Mouse (Mus musculus): ENCODE results near the gene Cybrd1. TPM values are rescaled to one million over a fixed set of nuclear protein-coding genes. Genes with fewer than 3 reads are reported as not detected.

Cybrd1 gene
- polyA plus RNA-seq, 1 experiment from 2014 or later = 0.60 TPM

DNA sequence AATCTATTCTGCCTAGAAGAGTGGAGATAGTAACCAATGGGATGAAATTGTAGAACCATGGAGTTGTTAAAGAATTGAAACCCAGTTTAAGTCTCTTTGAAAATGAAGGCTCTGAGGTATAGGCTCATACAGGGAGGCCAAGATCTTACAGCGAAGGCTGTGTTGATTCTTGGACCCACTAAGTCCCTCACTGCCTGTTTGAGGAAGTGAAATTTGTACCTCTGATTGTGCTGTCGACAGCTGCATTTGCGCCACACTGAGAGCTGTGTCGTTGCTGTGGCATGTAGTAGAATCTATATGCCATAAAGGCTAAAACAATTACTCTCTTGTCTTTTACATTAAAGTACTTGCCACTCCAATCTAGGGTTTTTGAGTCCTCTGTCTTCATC, 14.4 kb upstream of the Cybrd1 start:
- no peak overlapping the region for H3K9ac ChIP-seq
- ATAC-seq (ENCODE audit: low read depth) (no peak), DNase-seq (no peak)

GRCm38 (mm10) chr2:71104696-71105095, 13.0 kb upstream of the Cybrd1 start:
- no peaks in the 10 kb centered on the region for H3K4me1 ChIP-seq (replicated peaks)
- no peak overlapping the region for H3K4me3 ChIP-seq (replicated peaks)
- 0 out of 2 replicates have a peak, but pooled peaks cover 5% of the 10 kb centered on the region for H3K36me3 ChIP-seq
- no peak overlapping the region for H3K4me2 ChIP-seq
- ATAC-seq (ENCODE audit: low read depth) = no peak
- H3K9ac ChIP-seq = no peak overlapping the region
- no peak for DNase-seq
- WGBS (ENCODE audit: insufficient replicate concordance) = 48% methylated on average over 3 of the region's 3 CpGs
- no peaks in the 10 kb centered on the region for H3K27me3 ChIP-seq
- no peaks in the 10 kb centered on the region for H3K9me3 ChIP-seq (replicated peaks)
- no peak overlapping the region for H3K27ac ChIP-seq

More for the DNA sequence above, 14.4 kb upstream of the Cybrd1 start:
- Histone ChIP-seq H3K4me1 (replicated peaks) (no peaks in the 10 kb centered on the region), H3K27me3 (no peaks in the 10 kb centered on the region), H3K9me3 (replicated peaks) (no peaks in the 10 kb centered on the region), H3K4me2 (no peak overlapping the region), H3K4me3 (replicated peaks) (no peak overlapping the region), H3K36me3 (0 out of 2 replicates have a peak, but pooled peaks cover 5% of the 10 kb centered on the region), H3K27ac (no peak overlapping the region)
- WGBS (ENCODE audit: insufficient replicate concordance) = 59% methylated on average over 4 of the region's 4 CpGs

- Histone ChIP-seq H3K9ac (no peak overlapping the region), H3K9me3 (replicated peaks) (no peaks in the 10 kb centered on the region), H3K4me1 (replicated peaks) (no peaks in the 10 kb centered on the region), H3K36me3 (0 out of 2 replicates have a peak, but pooled peaks cover under 1% of the 10 kb centered on the region), H3K4me2 (no peak overlapping the region), H3K27me3 (no peaks in the 10 kb centered on the region), H3K4me3 (replicated peaks) (no peak overlapping the region), H3K27ac (no peak overlapping the region)
- 63% methylated on average over 14 of the region's 14 CpGs for WGBS (ENCODE audit: insufficient replicate concordance)
- ATAC-seq (ENCODE audit: low read depth) = no peak
- DNase-seq = no peak
Observed at GRCm38 (mm10) chr2:71105469-71106215, 12.1 kb upstream of the Cybrd1 start.

GRCm38 (mm10) chr2:71107225-71107624, 10.5 kb upstream of the Cybrd1 start:
- WGBS (ENCODE audit: insufficient replicate concordance) = 53% methylated on average over 2 of the region's 2 CpGs

DNA sequence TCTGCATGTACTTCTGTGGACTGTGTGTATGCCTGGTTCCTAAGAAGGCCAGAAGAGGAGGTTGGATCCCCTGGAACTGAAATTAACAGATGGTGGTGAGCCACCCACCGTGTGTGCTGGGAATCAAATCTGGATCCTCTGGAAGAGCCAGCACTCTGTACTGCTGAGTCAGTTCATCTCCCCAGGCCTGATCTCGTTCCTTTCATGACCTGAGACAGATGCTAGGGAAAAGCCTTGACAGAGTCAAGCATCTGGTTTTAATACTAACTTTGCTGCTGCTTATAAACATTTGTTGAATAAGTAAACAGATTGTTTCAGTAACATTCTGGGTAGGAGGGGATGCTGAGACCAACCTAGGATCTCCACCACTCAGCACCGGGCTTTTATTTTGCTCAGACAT, 9.2 kb upstream of the Cybrd1 start:
- Histone ChIP-seq H3K4me2 (no peak overlapping the region), H3K4me3 (replicated peaks) (no peak overlapping the region), H3K4me1 (replicated peaks) (no peaks in the 10 kb centered on the region), H3K27ac (no peak overlapping the region), H3K9ac (no peak overlapping the region), H3K9me3 (replicated peaks) (no peaks in the 10 kb centered on the region), H3K27me3 (no peaks in the 10 kb centered on the region), H3K36me3 (no peaks in the 10 kb centered on the region)
- no peak for DNase-seq
- WGBS (ENCODE audit: insufficient replicate concordance) = 64% methylated on average over 3 of the region's 3 CpGs
- ATAC-seq (ENCODE audit: low read depth) = no peak

More at GRCm38 (mm10) chr2:71107225-71107624, 10.5 kb upstream of the Cybrd1 start:
- Histone ChIP-seq H3K4me1 (replicated peaks) (no peaks in the 10 kb centered on the region), H3K36me3 (no peaks in the 10 kb centered on the region), H3K4me3 (replicated peaks) (no peak overlapping the region), H3K27me3 (no peaks in the 10 kb centered on the region), H3K27ac (no peak overlapping the region), H3K9ac (no peak overlapping the region), H3K9me3 (replicated peaks) (no peaks in the 10 kb centered on the region), H3K4me2 (no peak overlapping the region)
- no peak for DNase-seq
- ATAC-seq (ENCODE audit: low read depth) = no peak

DNA sequence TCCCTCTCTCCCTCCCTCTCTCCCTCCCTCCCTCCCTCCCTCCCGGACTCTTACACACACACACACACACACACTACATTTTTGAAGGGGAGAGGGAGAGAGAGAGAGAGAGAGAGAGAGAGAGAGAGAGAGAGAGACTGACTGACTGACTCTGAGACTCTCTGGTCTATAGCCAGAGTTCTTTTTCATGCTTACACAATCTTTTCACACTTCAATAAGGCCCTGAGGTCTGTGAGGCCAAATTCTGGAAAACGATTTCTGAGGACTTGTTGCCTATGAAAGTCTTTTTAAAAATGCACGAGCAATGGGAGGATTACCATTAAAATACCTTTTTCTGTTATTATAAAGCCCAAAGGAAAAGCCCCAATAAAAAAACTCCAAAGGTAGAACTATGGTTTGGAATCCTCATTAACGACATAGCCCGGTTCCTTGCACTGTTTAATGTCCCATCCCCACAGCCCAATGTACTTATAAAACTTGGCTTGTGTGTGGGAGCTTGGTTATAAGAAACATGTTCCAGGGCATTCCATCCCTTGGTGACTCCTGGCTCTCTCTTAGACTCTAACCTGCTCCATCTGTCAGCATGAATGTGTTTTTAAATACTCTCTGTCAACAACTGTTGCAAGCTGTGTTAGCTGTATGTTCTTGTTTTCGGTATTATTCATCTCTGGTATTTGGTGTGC, 4.1 kb upstream of the Cybrd1 start:
- WGBS (ENCODE audit: insufficient replicate concordance) = 67% methylated on average over 6 of the region's 6 CpGs
- Histone ChIP-seq H3K27me3 (peaks cover 21% of the 10 kb centered on the region), H3K4me3 (replicated peaks) (no peak overlapping the region), H3K27ac (no peak overlapping the region), H3K9me3 (replicated peaks) (peaks cover 7% of the 10 kb centered on the region; the same call in 1 of the 2 replicates), H3K4me2 (no peak overlapping the region), H3K9ac (no peak overlapping the region), H3K36me3 (no peaks in the 10 kb centered on the region), H3K4me1 (replicated peaks) (peaks cover 11% of the 10 kb centered on the region; the same call in 1 of the 2 replicates)
- DNase-seq (no peak), ATAC-seq (ENCODE audit: low read depth) (no peak)

GRCm38 (mm10) chr2:71116151-71116550, 1.6 kb upstream of the Cybrd1 start:
- Histone ChIP-seq H3K4me3 (replicated peaks) (no peak overlapping the region), H3K27me3 (peaks cover 45% of the 10 kb centered on the region), H3K36me3 (no peaks in the 10 kb centered on the region), H3K9ac (no peak overlapping the region), H3K27ac (no peak overlapping the region), H3K4me1 (replicated peaks) (peaks cover 13% of the 10 kb centered on the region; the same call in 1 of the 2 replicates), H3K4me2 (no peak overlapping the region), H3K9me3 (replicated peaks) (peaks cover 7% of the 10 kb centered on the region; the same call in 1 of the 2 replicates)
- 76% methylated on average over 4 of the region's 4 CpGs for WGBS (ENCODE audit: insufficient replicate concordance)
- DNase-seq (no peak), ATAC-seq (ENCODE audit: low read depth) (no peak)

DNA sequence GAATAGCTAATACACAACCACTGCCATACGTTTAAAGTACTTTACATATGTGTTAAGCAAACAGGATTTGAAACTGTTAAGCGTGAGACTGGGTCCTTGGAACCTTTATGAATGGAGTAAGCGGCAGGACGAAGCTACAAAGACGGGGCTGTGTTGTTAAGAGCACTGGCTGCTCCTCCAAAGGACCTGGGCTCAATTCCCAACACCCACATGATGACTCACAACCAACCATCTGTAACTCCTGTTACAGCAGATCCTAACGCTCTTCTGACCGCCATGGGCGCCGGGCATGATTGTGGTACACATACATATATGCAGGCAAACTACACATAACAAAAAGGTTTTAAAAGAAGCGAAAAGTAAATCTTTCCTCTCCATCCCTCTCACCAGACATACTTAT, 3.1 kb downstream of the Cybrd1 start:
- WGBS (ENCODE audit: insufficient replicate concordance) = 75% methylated on average over 10 of the region's 10 CpGs
- peaks cover 45% of the 10 kb centered on the region for H3K27me3 ChIP-seq
- H3K9me3 ChIP-seq (replicated peaks) = peaks cover 5% of the 10 kb centered on the region; the same call in 1 of the 2 replicates
- H3K4me2 ChIP-seq = no peak overlapping the region
- H3K4me3 ChIP-seq (replicated peaks) = no peak overlapping the region
- H3K36me3 ChIP-seq = no peaks in the 10 kb centered on the region
- H3K9ac ChIP-seq = no peak overlapping the region
- no peak overlapping the region for H3K27ac ChIP-seq
- ATAC-seq (ENCODE audit: low read depth) = no peak
- DNase-seq = no peak
- peaks cover 13% of the 10 kb centered on the region; the same call in 1 of the 2 replicates for H3K4me1 ChIP-seq (replicated peaks)

DNA sequence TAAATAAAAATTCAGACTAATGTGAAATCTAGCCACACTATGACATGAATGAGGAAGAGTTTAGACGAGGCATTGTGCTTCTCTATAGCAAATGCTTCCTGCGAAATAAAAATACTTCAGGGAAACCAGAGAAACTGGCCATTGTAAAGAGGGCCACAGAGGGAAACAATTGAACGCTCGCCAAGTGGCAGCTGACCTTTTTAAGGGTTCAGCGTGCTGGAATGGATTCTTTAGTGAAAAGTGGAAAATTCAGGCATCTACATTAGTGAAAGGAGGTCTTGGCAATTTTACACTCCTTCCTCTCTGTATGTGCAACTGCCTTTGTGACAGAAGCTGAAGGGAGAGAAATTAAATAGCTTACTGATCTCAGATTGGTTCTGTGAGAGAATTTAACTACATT, 3.7 kb downstream of the Cybrd1 start:
- no peaks in the 10 kb centered on the region for H3K36me3 ChIP-seq
- H3K9me3 ChIP-seq (replicated peaks) = no peaks in the 10 kb centered on the region
- H3K4me2 ChIP-seq = no peak overlapping the region
- no peak for DNase-seq
- peaks cover 13% of the 10 kb centered on the region; the same call in 1 of the 2 replicates for H3K4me1 ChIP-seq (replicated peaks)
- no peak for ATAC-seq (ENCODE audit: low read depth)
- H3K27me3 ChIP-seq = peaks cover 45% of the 10 kb centered on the region
- no peak overlapping the region for H3K27ac ChIP-seq
- no peak overlapping the region for H3K4me3 ChIP-seq (replicated peaks)
- no peak overlapping the region for H3K9ac ChIP-seq
- 50% methylated on average over 5 of the region's 5 CpGs for WGBS (ENCODE audit: insufficient replicate concordance)

- no peak for DNase-seq
- H3K9me3 ChIP-seq (replicated peaks) = no peaks in the 10 kb centered on the region
- no peaks in the 10 kb centered on the region for H3K36me3 ChIP-seq
- H3K4me1 ChIP-seq (replicated peaks) = peaks cover 13% of the 10 kb centered on the region; the same call in 1 of the 2 replicates
- H3K4me3 ChIP-seq (replicated peaks) = no peak overlapping the region
- H3K27me3 ChIP-seq = peaks cover 36% of the 10 kb centered on the region
- no peak overlapping the region for H3K4me2 ChIP-seq
- ATAC-seq (ENCODE audit: low read depth) = no peak
- H3K27ac ChIP-seq = no peak overlapping the region
- H3K9ac ChIP-seq = no peak overlapping the region
- WGBS (ENCODE audit: insufficient replicate concordance) = 71% methylated on average over 13 of the region's 13 CpGs
Observed at GRCm38 (mm10) chr2:71122268-71123029, 4.7 kb downstream of the Cybrd1 start.

- H3K9me3 ChIP-seq (replicated peaks) = no peaks in the 10 kb centered on the region
- H3K4me1 ChIP-seq (replicated peaks) = peaks cover 2% of the 10 kb centered on the region; the same call in 1 of the 2 replicates
- H3K27ac ChIP-seq = no peak overlapping the region
- DNase-seq (no peak), ATAC-seq (ENCODE audit: low read depth) (no peak)
- no peak overlapping the region for H3K4me2 ChIP-seq
- no peak overlapping the region for H3K4me3 ChIP-seq (replicated peaks)
- no peaks in the 10 kb centered on the region for H3K36me3 ChIP-seq
- no peak overlapping the region for H3K9ac ChIP-seq
- peaks cover 24% of the 10 kb centered on the region for H3K27me3 ChIP-seq
- WGBS (ENCODE audit: insufficient replicate concordance) = 61% methylated on average over 2 of the region's 2 CpGs
Observed at GRCm38 (mm10) chr2:71123591-71123990, 5.9 kb downstream of the Cybrd1 start.

Data from liver, embryonic 13.5 days (tissue).